Mouse (Mus musculus) cortical plate, adult 2 months (tissue): Measurements from ENCODE around the gene Smndc1.

ENCODE experiments used
- CTCF ChIP-seq: fragments of 200-500 bp; IDR thresholded peaks from 2 replicates; pipeline ENCODE4 v1.5.1; 2011; ENCODE audit warnings: mild to moderate bottlenecking, control low read depth, low read length; ENCODE audit not compliant: insufficient read depth; ENCODE audit errors: extremely low read depth
- POLR2A ChIP-seq: fragments of 200-500 bp; IDR thresholded peaks from 2 replicates; pipeline ENCODE4 v1.6.1; 2011; ENCODE audit warnings: mild to moderate bottlenecking, low read length, control low read depth; ENCODE audit not compliant: insufficient read depth; ENCODE audit errors: extremely low read depth

DNA sequence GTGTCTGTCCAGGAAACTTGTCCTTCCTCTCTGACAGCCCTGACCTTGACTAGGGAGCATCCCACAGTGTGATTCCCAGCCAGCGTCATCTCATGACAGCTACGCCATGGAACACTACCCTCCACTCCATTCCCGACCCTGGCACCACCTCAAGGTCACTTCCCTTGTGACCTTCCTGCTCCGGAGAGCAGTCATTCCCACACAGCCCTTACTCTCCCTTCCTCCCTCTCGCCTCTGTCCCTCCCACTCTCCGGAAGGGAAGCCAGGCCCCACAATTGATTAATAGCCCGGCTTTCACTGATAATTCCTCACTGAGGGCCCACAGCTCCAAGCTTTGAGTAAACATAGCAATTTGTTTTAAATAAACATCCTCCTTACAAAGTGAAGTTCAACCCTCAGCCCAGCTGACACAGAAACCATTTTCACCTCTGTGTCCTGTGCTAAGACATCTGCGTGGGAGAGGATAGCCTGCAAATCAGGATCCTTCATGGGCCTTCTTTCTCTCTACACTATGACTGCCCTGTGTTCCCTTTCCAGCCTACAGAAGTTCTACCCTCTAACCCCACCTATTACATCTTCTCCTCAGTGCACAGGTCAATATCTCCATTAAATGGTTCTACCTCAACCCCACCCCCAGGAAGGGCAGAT, 47.1 kb upstream of the Smndc1 start:
- TF ChIP-seq CTCF: no peak
- no peak for TF ChIP-seq POLR2A
